Mouse (Mus musculus) frontal cortex, postnatal 36 days (tissue): ENCODE measurements around the gene Crhr1.

ENCODE experiments used
- DNase-seq, 2 experiments: peaks; one replicate each; pipeline ENCODE4 v3.0.0; 2022; ENCODE audit warnings: low spot score in 2 of 2

The Crhr1 gene

GRCm38 (mm10) chr11:104138976-104139375 lies 6.3 kb downstream of the Crhr1 start:
- DNase-seq = no peak

GRCm38 (mm10) chr11:104144930-104145329 lies 12.3 kb downstream of the Crhr1 start:
- no peak for DNase-seq

- DNase-seq = no peak
These were observed 16.1 kb downstream of the Crhr1 start for GRCm38 (mm10) chr11:104148787-104149186.

- no peak for DNase-seq
These were observed 18.3 kb downstream of the Crhr1 start for GRCm38 (mm10) chr11:104150911-104151310.

- no peak for DNase-seq
These were observed 21.7 kb downstream of the Crhr1 start for GRCm38 (mm10) chr11:104154332-104154731.

- no peak for DNase-seq
These were observed 22.4 kb downstream of the Crhr1 start for GRCm38 (mm10) chr11:104154820-104155635.

GRCm38 (mm10) chr11:104155899-104156298 lies 23.2 kb downstream of the Crhr1 start:
- no peak for DNase-seq

- DNase-seq = no peak
These were observed 23.7 kb downstream of the Crhr1 start for GRCm38 (mm10) chr11:104156391-104156790.

GRCm38 (mm10) chr11:104157603-104158259 lies 25.1 kb downstream of the Crhr1 start:
- DNase-seq = peak; percentile 83 to 85

- no peak for DNase-seq
These were observed 25.7 kb downstream of the Crhr1 start for GRCm38 (mm10) chr11:104158260-104158907.

GRCm38 (mm10) chr11:104159769-104160272 lies 27.2 kb downstream of the Crhr1 start:
- no peak for DNase-seq

- DNase-seq = no peak
These were observed 28.5 kb downstream of the Crhr1 start for GRCm38 (mm10) chr11:104161153-104161552.

GRCm38 (mm10) chr11:104164257-104164656 lies 31.6 kb downstream of the Crhr1 start:
- no peak for DNase-seq

GRCm38 (mm10) chr11:104171281-104171781 lies 38.7 kb downstream of the Crhr1 start:
- DNase-seq = peak; percentile 77 to 85

GRCm38 (mm10) chr11:104178893-104179292 lies 46.2 kb downstream of the Crhr1 start:
- DNase-seq = no peak

GRCm38 (mm10) chr11:104179804-104180203 lies 47.1 kb downstream of the Crhr1 start:
- no peak for DNase-seq

GRCm38 (mm10) chr11:104182141-104182540 lies 49.5 kb downstream of the Crhr1 start:
- no peak for DNase-seq

GRCm38 (mm10) chr11:104186135-104186836 lies 53.6 kb downstream of the Crhr1 start, which contains the start of gene Sppl2c:
TSS of gene Sppl2c (plus strand) at chr11:104186327.
- DNase-seq = no peak

- no peak for DNase-seq
These were observed 54.1 kb downstream of the Crhr1 start for GRCm38 (mm10) chr11:104186837-104187150.

GRCm38 (mm10) chr11:104187766-104188165 lies 55.1 kb downstream of the Crhr1 start:
- no peak for DNase-seq

GRCm38 (mm10) chr11:104190008-104190407 lies 57.4 kb downstream of the Crhr1 start:
- no peak for DNase-seq

GRCm38 (mm10) chr11:104195382-104195781 lies 62.7 kb downstream of the Crhr1 start:
- DNase-seq = no peak
